Mouse (Mus musculus) yolk sac, embryonic 10.5 days (tissue): ENCODE data around the gene Dysf.
A peak's percentile ranks its signal among the peaks of the same experiment; 100 is the strongest.

Experiments
- DNase-seq: peaks from one replicate; pipeline ENCODE4 v3.0.0-alpha.2; 2017; ENCODE audit warnings: low spot score

Dysf gene

GRCm38 (mm10) chr6:84167612-84168011 lies 159.2 kb downstream of the Dysf start:
- DNase-seq = no peak

GRCm38 (mm10) chr6:84168571-84168970 lies 160.2 kb downstream of the Dysf start:
- DNase-seq = no peak

DNA sequence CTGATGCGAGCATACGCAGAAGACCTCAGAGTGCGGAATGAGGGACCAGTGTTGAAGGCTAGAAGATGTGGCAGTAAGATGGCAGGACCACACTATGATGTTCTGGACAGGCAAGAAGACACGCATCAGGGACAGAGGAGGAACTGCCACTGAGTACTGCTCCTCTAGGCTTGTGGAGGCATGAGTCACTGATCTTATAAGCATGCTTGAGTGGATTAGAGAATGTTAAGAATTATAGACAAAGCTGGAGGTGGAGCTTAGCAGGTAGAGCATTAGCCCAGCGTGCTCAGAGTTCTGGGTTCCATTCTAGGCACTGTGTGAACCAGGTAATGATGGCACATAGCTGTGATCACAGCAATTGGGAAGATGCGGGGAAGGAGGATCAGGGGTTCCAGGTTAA lies 165.2 kb downstream of the Dysf start:
- no peak for DNase-seq

DNA sequence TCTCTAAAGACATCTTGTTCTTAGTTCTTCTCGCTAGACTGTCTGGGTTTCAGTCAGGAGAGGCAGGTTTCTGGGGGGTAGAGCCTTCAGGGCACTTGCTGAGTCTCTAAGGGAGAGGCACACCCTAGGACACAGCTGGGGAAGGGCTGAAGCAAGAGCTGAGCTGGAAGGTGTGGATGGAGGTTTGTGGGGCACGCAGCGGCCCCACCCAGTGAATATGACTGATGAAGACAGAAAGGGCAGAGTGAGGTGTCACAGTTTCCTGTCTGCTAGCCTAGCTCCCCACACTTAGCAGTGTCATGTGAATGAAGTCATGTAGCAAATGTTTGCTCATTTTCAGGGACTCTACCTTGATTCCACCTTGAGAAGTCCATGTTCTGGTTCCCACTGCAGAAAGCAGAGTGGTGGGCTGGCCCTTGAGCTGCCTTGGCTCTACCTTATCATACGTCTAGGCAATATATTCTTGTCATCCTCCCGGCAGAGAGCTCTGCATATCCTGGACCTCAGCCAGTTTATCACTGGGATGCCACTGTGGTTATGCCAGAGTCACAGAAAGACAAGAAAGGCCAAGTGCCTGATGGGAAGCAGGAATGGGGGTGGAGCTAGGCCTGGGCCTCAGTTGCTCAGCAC lies 170.5 kb downstream of the Dysf start:
- no peak for DNase-seq

- peak; percentile 14 for DNase-seq
Measured at GRCm38 (mm10) chr6:84181452-84181851, 173.1 kb downstream of the Dysf start.

DNA sequence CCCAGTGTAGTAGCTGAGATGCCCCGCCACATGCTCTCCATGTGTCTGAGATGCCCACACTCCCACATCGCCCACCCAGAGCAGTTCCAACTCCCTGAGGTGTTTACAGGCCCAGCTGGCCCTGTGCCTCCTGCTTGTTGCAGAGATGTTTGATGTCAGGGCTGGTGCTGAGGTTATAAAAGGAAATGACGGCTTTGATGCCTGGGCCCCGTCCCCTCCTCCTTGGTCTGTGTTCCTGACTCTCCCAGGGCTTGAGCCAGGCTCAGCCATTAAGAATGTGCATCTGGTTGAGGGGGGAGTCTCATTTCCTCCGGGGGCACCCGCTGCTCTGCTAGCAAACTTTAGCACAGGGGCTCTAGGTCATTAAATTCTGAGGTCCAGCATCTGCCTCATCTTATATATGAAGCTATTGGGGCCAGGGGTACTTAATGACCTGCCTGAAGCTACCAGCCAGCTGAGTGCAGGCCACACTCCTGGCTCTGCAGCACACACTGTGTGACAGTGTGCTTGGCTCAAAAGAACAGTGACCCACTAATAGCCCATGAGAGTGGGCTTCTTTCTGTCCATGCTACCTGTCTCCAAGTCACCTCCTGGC lies 183.4 kb downstream of the Dysf start:
- no peak for DNase-seq

- DNase-seq = no peak
Measured at GRCm38 (mm10) chr6:84196511-84196910, 188.1 kb downstream of the Dysf start.

GRCm38 (mm10) chr6:84197811-84198213 lies 189.4 kb downstream of the Dysf start:
- DNase-seq = no peak

DNA sequence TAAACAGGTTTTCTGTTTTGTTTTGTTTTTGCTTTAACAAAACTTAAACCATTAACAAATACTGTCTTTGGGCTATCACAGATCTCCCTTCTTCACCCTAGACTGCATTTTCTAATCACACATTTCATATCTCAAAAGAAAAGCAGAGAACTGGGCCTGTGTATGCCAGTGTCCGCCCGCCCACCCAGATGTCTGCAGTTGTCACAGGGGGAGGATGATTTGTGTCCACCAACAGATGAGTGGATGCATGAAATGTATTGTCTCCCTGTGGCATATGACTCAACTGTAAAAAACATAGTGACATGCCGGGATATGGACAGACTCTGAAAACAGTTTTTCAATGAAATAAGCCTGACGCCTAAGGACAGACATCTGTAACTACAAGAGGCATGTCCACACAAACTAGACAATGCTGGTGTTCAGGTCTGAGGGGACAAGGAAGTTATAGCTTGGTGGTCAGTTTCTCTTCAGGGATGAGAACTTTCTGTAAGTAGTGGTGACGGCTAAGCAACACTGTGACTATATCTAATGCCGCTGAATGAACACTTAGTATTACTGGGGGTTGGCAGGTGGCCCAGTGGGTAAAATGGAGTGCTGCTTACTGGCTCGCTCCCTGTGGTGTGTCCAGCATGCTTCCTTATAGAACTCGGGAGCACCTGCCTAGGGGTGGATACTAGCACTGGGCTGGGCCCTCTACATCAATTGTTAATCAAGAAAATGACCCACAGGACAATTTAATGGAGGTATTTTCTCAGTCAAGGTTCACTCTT lies 193.5 kb downstream of the Dysf start:
- no peak for DNase-seq

GRCm38 (mm10) chr6:84205611-84206010 lies 197.2 kb downstream of the Dysf start:
- DNase-seq = no peak

DNA sequence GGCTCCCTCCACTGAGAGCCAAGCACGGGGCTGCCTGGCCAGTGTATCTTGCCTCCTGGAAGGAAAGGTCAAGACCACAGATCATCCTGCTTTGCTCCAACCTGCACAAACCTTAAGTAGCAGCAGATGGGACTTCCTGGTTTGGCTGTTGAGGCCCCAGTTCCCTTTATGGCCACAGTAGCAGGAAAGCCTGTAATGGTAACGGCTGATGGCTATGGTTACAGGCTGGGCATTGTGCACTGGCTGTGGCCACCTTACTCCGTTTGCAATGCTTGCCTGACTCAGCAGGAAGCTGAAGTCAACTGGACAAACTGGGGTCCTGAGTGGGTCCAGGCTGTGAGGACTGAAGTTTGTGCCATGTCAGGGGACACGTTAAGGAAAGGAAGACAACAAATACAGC lies 200.2 kb downstream of the Dysf start:
- no peak for DNase-seq

GRCm38 (mm10) chr6:84209736-84210434 lies 201.5 kb downstream of the Dysf start:
- DNase-seq = no peak

- DNase-seq = no peak
Measured at GRCm38 (mm10) chr6:84211473-84211872, 203.1 kb downstream of the Dysf start.

DNA sequence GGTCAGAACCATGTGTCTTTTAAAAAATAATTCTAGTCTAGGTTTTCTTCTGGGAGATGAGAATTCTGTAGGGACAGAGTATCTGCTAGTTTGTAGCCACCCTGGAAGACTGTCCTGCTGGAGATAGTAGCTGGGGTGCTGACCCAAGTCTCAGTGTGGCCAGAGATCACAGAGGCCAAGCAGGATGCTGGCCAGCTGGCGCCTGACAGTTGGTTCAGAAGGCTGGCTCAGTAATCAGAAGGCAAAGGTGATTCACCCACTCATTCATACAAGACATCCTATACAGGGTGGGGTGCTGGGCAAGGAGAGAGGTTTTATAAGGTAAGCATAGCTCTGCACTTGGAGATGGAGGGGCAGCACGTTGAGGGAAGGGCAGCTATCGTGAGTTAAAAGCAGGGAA lies 204.7 kb downstream of the Dysf start:
- DNase-seq = no peak

DNA sequence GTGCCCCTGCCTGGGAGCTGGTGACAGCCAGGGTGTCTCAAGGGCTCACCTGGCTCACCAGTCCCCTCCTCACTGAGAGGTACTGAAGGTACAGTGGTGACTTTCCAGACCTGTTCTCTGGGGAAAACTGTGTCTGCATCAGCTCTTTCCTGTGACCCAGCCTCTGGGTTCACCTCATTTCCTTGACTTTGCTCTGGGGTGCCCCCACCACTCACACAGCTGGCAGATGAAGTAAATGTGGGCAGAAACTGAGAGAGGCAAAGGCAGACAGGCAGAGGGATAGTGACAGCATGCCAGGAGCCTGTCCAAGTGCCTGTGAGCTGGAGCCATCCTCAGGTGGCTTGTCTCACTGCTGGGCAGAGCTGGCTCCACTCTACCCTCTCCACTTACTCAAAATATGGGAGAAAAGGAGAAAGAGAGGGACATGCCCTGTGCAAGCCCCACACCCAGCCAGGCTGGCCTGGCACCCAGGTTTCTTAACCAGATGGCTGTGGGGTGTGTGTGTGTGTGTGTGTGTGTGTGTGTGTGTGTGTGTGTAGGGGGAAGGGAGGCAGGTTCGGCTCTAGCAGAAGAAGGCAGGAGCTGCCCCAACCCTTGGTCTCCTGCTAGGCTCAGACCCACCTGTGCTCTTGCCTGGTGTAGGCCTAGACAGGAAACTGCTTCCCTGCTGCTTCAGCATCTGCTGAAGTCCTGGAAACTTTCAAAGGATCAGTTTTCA lies 209.0 kb downstream of the Dysf start:
- DNase-seq = no peak

DNA sequence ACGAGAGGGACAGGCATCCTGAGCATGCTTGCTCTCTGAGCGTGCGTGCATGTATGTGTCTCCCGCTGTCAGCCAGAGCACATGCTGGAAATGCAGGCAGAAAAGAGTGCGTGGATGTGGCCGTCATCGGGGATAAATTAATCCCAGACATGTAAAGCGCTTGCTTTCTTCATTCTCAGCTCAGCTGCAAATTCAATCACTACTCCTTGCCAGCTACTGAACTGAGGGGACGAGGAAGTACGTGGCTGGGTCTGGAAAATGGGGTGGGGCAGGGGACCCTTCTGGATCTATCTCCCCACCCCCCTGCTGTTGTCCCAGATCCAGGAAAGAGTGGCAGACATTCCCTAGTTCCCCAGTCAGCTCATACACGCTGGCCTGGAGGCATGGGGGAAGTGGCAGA lies 210.7 kb downstream of the Dysf start:
- DNase-seq = no peak

- DNase-seq = no peak
Measured at GRCm38 (mm10) chr6:84224861-84225260, 216.5 kb downstream of the Dysf start.

GRCm38 (mm10) chr6:84225587-84225986 lies 217.2 kb downstream of the Dysf start:
- DNase-seq = no peak

DNA sequence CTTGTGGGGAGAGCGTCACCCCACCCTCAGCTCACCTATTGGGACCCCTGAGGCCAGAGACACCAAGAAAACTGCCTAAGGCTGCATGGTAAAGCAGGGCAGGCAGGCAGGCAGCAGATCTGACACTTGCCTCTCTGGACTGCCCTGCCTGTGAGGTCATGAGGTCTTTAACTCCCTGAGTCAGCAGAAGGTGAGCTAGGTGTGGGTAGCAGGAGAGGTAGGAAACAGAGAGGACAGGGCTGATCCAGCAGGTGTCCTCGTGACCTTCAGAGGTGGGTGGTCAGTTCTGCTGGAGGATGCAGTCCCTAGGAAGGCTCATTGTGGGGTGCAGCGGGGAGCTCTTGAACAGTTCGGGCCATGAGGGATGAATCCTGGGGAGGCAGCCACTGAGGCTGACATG lies 219.8 kb downstream of the Dysf start:
- DNase-seq = peak; percentile 21

- no peak for DNase-seq
Measured at GRCm38 (mm10) chr6:84228786-84229185, 220.4 kb downstream of the Dysf start.

DNA sequence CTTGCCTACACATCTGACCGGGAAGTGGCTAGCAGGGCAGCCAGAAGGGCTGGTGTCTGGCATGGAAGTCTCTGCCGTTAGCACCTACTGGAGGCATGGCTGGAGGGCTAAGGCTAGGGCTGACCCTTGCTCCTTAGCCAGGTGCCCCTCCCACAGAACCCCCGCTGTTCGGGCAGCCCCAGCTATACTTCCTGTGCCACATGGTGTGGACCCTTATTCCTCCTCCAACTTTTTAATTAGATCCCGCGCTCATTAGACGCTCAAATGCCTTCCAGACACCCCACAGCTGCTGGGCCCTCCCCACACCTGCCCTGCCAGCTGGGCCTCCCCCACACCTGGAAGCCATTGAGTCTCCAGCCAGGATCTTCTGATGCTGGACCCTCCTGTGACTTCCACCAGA lies 221.3 kb downstream of the Dysf start:
- no peak for DNase-seq

- DNase-seq = no peak
Measured at GRCm38 (mm10) chr6:84231108-84231507, 222.7 kb downstream of the Dysf start.
